Mouse (Mus musculus) ovary, postnatal 14 days (tissue): ENCODE measurements around the gene Snf8.

Source experiments
- DNase-seq: peaks from one replicate; pipeline ENCODE4 v3.0.0; 2022; ENCODE audit warnings: low spot score

The Snf8 gene

GRCm38 (mm10) chr11:96034596-96035052 is at the start of gene Snf8:
TSS of gene Snf8 (plus strand) at chr11:96034885.
- DNase-seq = peak; percentile 93

- no peak for DNase-seq
Measured at GRCm38 (mm10) chr11:95987854-95988447, 46.7 kb upstream of the Snf8 start.

- DNase-seq = peak; percentile 73
Measured at GRCm38 (mm10) chr11:95988533-95988932, 46.2 kb upstream of the Snf8 start.

GRCm38 (mm10) chr11:95989864-95990263 is 44.8 kb upstream of the Snf8 start:
- no peak for DNase-seq

- no peak for DNase-seq
Measured at GRCm38 (mm10) chr11:95990431-95990830, 44.3 kb upstream of the Snf8 start.

GRCm38 (mm10) chr11:95990886-95991708 is 43.6 kb upstream of the Snf8 start:
- DNase-seq = no peak

GRCm38 (mm10) chr11:95994151-95994550 is 40.5 kb upstream of the Snf8 start:
- DNase-seq = no peak

- no peak for DNase-seq
Measured at GRCm38 (mm10) chr11:96003100-96003900, 31.4 kb upstream of the Snf8 start.

- no peak for DNase-seq
Measured at GRCm38 (mm10) chr11:96003969-96004792, 30.5 kb upstream of the Snf8 start.

GRCm38 (mm10) chr11:96004793-96005402 is 29.8 kb upstream of the Snf8 start:
- DNase-seq = no peak

- no peak for DNase-seq
Measured at GRCm38 (mm10) chr11:96005403-96006271, 29.0 kb upstream of the Snf8 start, which contains the start of gene Igf2bp1. TSS of gene Igf2bp1 (minus strand) at chr11:96005940.

- DNase-seq = no peak
Measured at GRCm38 (mm10) chr11:96006367-96006851, 28.3 kb upstream of the Snf8 start.

GRCm38 (mm10) chr11:96006852-96007515 is 27.7 kb upstream of the Snf8 start:
- no peak for DNase-seq

GRCm38 (mm10) chr11:96007516-96008235 is 27.0 kb upstream of the Snf8 start:
- DNase-seq = no peak

- DNase-seq = no peak
Measured at GRCm38 (mm10) chr11:96008827-96009226, 25.9 kb upstream of the Snf8 start.

- no peak for DNase-seq
Measured at GRCm38 (mm10) chr11:96011982-96012381, 22.7 kb upstream of the Snf8 start.

GRCm38 (mm10) chr11:96015421-96015820 is 19.3 kb upstream of the Snf8 start:
- DNase-seq = no peak

GRCm38 (mm10) chr11:96017941-96018351 is 16.7 kb upstream of the Snf8 start:
- no peak for DNase-seq

- no peak for DNase-seq
Measured at GRCm38 (mm10) chr11:96020622-96021021, 14.1 kb upstream of the Snf8 start.
